Mouse (Mus musculus): ENCODE results near the gene Preb. TPM values are rescaled to one million over a fixed set of nuclear protein-coding genes. Genes with fewer than 3 reads are reported as not detected.

Gene Preb
- polyA plus RNA-seq, 2 experiments = 91.1 to 259 TPM

GRCm38 (mm10) chr5:30915456-30915855 is 44.7 kb downstream of the Preb start:
- Histone ChIP-seq H3K4me1 (ENCODE audit: control insufficient read depth, insufficient read depth, low read length) (peaks cover 42% of the 10 kb centered on the region), H3K4me2 (replicated peaks; ENCODE audit: low read depth, low read length, severe bottlenecking) (peak overlapping the region; percentile 91), H3K27me3 (ENCODE audit: control insufficient read depth, insufficient read depth, low read length) (no peaks in the 10 kb centered on the region), H3K4me3 (replicated peaks; ENCODE audit: low read length) (peak overlapping the region; percentile 62), H3K27ac (replicated peaks; ENCODE audit: low read depth, low read length) (peak overlapping the region; percentile 97), H3K9me3 (ENCODE audit: control insufficient read depth, low read length) (no peaks in the 10 kb centered on the region), H3K9ac (ENCODE audit: low read depth, low read length, severe bottlenecking) (peak overlapping the region; percentile 71), H3K36me3 (ENCODE audit: control insufficient read depth, insufficient read depth, low read length) (peaks cover 40% of the 10 kb centered on the region)
- no peak for TF ChIP-seq POLR2A (IDR thresholded peaks at IDR 0.05; ENCODE audit: borderline replicate concordance, extremely low read depth, insufficient read depth, insufficient read length)
- 26% methylated on average over 9 of the region's 9 CpGs for WGBS
- DNase-seq (ENCODE audit: low spot score) (no peak), ATAC-seq (ENCODE audit: low FRiP score, low read depth) (0 out of 2 replicates have a peak, but pooled peaks have one; percentile 2)

GRCm38 (mm10) chr5:30914849-30915248 is 45.3 kb downstream of the Preb start:
- DNase-seq (ENCODE audit: low spot score) (no peak), ATAC-seq (ENCODE audit: low FRiP score, low read depth) (no peak)
- peak overlapping the region; percentile 97 for H3K27ac ChIP-seq (replicated peaks; ENCODE audit: low read depth, low read length)
- 33% methylated on average over 6 of the region's 6 CpGs for WGBS
- H3K9ac ChIP-seq (ENCODE audit: low read depth, low read length, severe bottlenecking) = peak overlapping the region; percentile 71
- H3K4me1 ChIP-seq (ENCODE audit: control insufficient read depth, insufficient read depth, low read length) = peaks cover 47% of the 10 kb centered on the region
- TF ChIP-seq POLR2A (IDR thresholded peaks at IDR 0.05; ENCODE audit: borderline replicate concordance, extremely low read depth, insufficient read depth, insufficient read length) = no peak
- peaks cover 34% of the 10 kb centered on the region for H3K36me3 ChIP-seq (ENCODE audit: control insufficient read depth, insufficient read depth, low read length)
- peak overlapping the region; percentile 62 for H3K4me3 ChIP-seq (replicated peaks; ENCODE audit: low read length)
- H3K27me3 ChIP-seq (ENCODE audit: control insufficient read depth, insufficient read depth, low read length) = no peaks in the 10 kb centered on the region
- peak overlapping the region; percentile 91 for H3K4me2 ChIP-seq (replicated peaks; ENCODE audit: low read depth, low read length, severe bottlenecking)
- H3K9me3 ChIP-seq (ENCODE audit: control insufficient read depth, low read length) = no peaks in the 10 kb centered on the region

GRCm38 (mm10) chr5:30914101-30914635 is 46.0 kb downstream of the Preb start:
- ATAC-seq (ENCODE audit: low FRiP score, low read depth) (no peak), DNase-seq (ENCODE audit: low spot score) (no peak)
- Histone ChIP-seq H3K9ac (ENCODE audit: low read depth, low read length, severe bottlenecking) (peak overlapping the region; percentile 71), H3K4me2 (replicated peaks; ENCODE audit: low read depth, low read length, severe bottlenecking) (peak overlapping the region; percentile 91), H3K9me3 (ENCODE audit: control insufficient read depth, low read length) (no peaks in the 10 kb centered on the region), H3K4me1 (ENCODE audit: control insufficient read depth, insufficient read depth, low read length) (peaks cover 53% of the 10 kb centered on the region), H3K36me3 (ENCODE audit: control insufficient read depth, insufficient read depth, low read length) (peaks cover 27% of the 10 kb centered on the region), H3K27me3 (ENCODE audit: control insufficient read depth, insufficient read depth, low read length) (no peaks in the 10 kb centered on the region), H3K4me3 (replicated peaks; ENCODE audit: low read length) (peak overlapping the region; percentile 62), H3K27ac (replicated peaks; ENCODE audit: low read depth, low read length) (peak overlapping the region; percentile 97)
- WGBS = 26% methylated on average over 5 of the region's 7 CpGs
- TF ChIP-seq POLR2A (IDR thresholded peaks at IDR 0.05; ENCODE audit: borderline replicate concordance, extremely low read depth, insufficient read depth, insufficient read length) = no peak

- H3K4me2 ChIP-seq (replicated peaks; ENCODE audit: low read depth, low read length, severe bottlenecking) = peak within 1 kb of the TSS; percentile 91
- H3K27me3 ChIP-seq (ENCODE audit: control insufficient read depth, insufficient read depth, low read length) = no peaks in the 10 kb centered on the region
- TF ChIP-seq POLR2A (IDR thresholded peaks at IDR 0.05; ENCODE audit: borderline replicate concordance, extremely low read depth, insufficient read depth, insufficient read length) = peak; percentile 26; the same call in 1 of the 2 replicates
- H3K4me3 ChIP-seq (replicated peaks; ENCODE audit: low read length) = peak within 1 kb of the TSS; percentile 62
- DNase-seq (ENCODE audit: low spot score) (peak; percentile 91), ATAC-seq (ENCODE audit: low FRiP score, low read depth) (peak; percentile 85)
- H3K9me3 ChIP-seq (ENCODE audit: control insufficient read depth, low read length) = no peaks in the 10 kb centered on the region
- peak within 1 kb of the TSS; percentile 71 for H3K9ac ChIP-seq (ENCODE audit: low read depth, low read length, severe bottlenecking)
- peaks cover 60% of the 10 kb centered on the region for H3K4me1 ChIP-seq (ENCODE audit: control insufficient read depth, insufficient read depth, low read length)
- H3K27ac ChIP-seq (replicated peaks; ENCODE audit: low read depth, low read length) = peak within 1 kb of the TSS; percentile 97
- peaks cover 18% of the 10 kb centered on the region for H3K36me3 ChIP-seq (ENCODE audit: control insufficient read depth, insufficient read depth, low read length)
- 9% methylated on average over 10 of the region's 13 CpGs for WGBS
Measured at GRCm38 (mm10) chr5:30913060-30913841, 46.9 kb downstream of the Preb start, which contains the start of gene Emilin1. TSS of gene Emilin1 (plus strand) at chr5:30913402.

GRCm38 (mm10) chr5:30912156-30912555 is 48.0 kb downstream of the Preb start:
- H3K4me2 ChIP-seq (replicated peaks; ENCODE audit: low read depth, low read length, severe bottlenecking) = no peak overlapping the region
- DNase-seq (ENCODE audit: low spot score) = peak; percentile 23

More at GRCm38 (mm10) chr5:30912156-30912555, 48.0 kb downstream of the Preb start:
- H3K9me3 ChIP-seq (ENCODE audit: control insufficient read depth, low read length) = no peaks in the 10 kb centered on the region
- 0 out of 2 replicates have a peak overlapping the region, but pooled peaks have one; percentile 71 for H3K9ac ChIP-seq (ENCODE audit: low read depth, low read length, severe bottlenecking)
- H3K4me1 ChIP-seq (ENCODE audit: control insufficient read depth, insufficient read depth, low read length) = peaks cover 64% of the 10 kb centered on the region
- H3K4me3 ChIP-seq (replicated peaks; ENCODE audit: low read length) = no peak overlapping the region
- H3K36me3 ChIP-seq (ENCODE audit: control insufficient read depth, insufficient read depth, low read length) = peaks cover 7% of the 10 kb centered on the region
- H3K27ac ChIP-seq (replicated peaks; ENCODE audit: low read depth, low read length) = peak overlapping the region; percentile 97
- ATAC-seq (ENCODE audit: low FRiP score, low read depth) = no peak
- no peak for TF ChIP-seq POLR2A (IDR thresholded peaks at IDR 0.05; ENCODE audit: borderline replicate concordance, extremely low read depth, insufficient read depth, insufficient read length)
- no peaks in the 10 kb centered on the region for H3K27me3 ChIP-seq (ENCODE audit: control insufficient read depth, insufficient read depth, low read length)
- 57% methylated on average over 5 of the region's 5 CpGs for WGBS
